In the genomic region with DNA sequence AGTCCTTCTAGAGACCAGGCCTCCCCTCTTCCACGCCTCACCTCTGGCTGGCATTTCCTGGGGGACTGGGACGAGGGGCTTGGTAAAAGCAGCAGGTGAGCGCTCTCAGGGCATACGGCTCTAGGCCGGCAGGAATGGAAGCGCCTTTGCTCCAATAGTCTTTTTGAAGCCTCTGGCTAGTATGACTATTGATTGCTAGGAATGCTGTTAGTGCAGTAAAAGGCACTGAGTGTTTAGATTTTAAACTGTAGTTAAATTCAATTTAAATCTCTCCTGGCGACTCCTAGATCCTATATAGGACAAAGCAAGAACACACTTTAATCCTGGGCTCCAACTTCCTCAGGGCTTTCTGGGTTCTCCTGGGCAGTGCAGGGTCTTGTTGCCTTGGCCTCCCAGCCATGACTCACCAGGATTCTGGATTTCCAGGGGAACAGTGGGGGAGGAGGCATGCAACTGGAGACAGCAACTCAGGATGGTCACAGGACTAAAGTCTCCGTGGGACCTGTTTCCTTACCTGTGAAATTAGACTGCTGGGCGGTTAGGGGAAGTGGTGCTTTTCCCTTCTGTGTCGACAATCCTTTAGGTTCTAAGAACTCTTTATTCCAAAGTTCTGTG, we compare ENCODE assay signal across 8 mouse cellular contexts. TPM values are rescaled to one million over a fixed set of nuclear protein-coding genes. Genes with fewer than 3 reads are reported as not detected.
A peak's percentile ranks its signal among the peaks of the same experiment; 100 is the strongest.
DNase-seq lines count a peak whose midpoint lies in the region; ATAC-seq lines count a peak whose summit lies in the region.

No protein-coding gene starts in this region.

- H3K27ac ChIP-seq in heart, embryonic 12.5 days (ENCODE audit: poor library complexity, severe bottlenecking), result peak overlapping the region; percentile 68
- H3K27ac ChIP-seq in lung, embryonic 15.5 days, result peak overlapping the region; percentile 67; the same call in 1 of the 2 replicates
- no peak overlapping the region for H3K27ac ChIP-seq in embryonic facial prominence, embryonic 12.5 days
- no peak overlapping the region for H3K27ac ChIP-seq in midbrain, embryonic 14.5 days (replicated peaks; ENCODE audit: low read depth, low read length)

- WGBS in heart, embryonic 12.5 days, result 18% methylated on average over 10 of the region's 10 CpGs
- WGBS in lung, embryonic 15.5 days, result 21% methylated on average over 10 of the region's 10 CpGs
- 10% methylated on average over 10 of the region's 10 CpGs for WGBS in embryonic facial prominence, embryonic 12.5 days
- WGBS in midbrain, embryonic 14.5 days, result 11% methylated on average over 9 of the region's 10 CpGs

- H3K4me1 ChIP-seq in heart, embryonic 12.5 days (replicated peaks), result peaks cover 46% of the 10 kb centered on the region
- H3K4me1 ChIP-seq in lung, embryonic 15.5 days, result peaks cover 18% of the 10 kb centered on the region
- peaks cover 20% of the 10 kb centered on the region for H3K4me1 ChIP-seq in embryonic facial prominence, embryonic 12.5 days
- peaks cover 17% of the 10 kb centered on the region; the same call in 1 of the 2 replicates for H3K4me1 ChIP-seq in midbrain, embryonic 14.5 days (ENCODE audit: control insufficient read depth, insufficient read depth, low read length)

- DNase-seq in heart, adult 18-20 months, result no peak
- no peak for DNase-seq in lung, postnatal 10 days
- DNase-seq in midbrain, embryonic 14.5 days, result peak; percentile 11
- DNase-seq in c-Kit-positive CD71-positive TER-119-positive erythroid progenitor cells, embryonic 14.5 days (ENCODE audit: low spot score), result no peak

- peak overlapping the region; percentile 41; the same call in 1 of the 2 replicates for H3K9ac ChIP-seq in heart, embryonic 12.5 days
- H3K9ac ChIP-seq in lung, embryonic 15.5 days, result no peak overlapping the region
- peak overlapping the region; percentile 34; the same call in 1 of the 2 replicates for H3K9ac ChIP-seq in embryonic facial prominence, embryonic 12.5 days
- no peak overlapping the region; the same call in 1 of the 2 replicates for H3K9ac ChIP-seq in midbrain, embryonic 14.5 days (replicated peaks; ENCODE audit: low read length)

- no peaks in the 10 kb centered on the region for H3K9me3 ChIP-seq in heart, embryonic 12.5 days (replicated peaks)
- H3K9me3 ChIP-seq in lung, embryonic 15.5 days, result no peaks in the 10 kb centered on the region
- no peaks in the 10 kb centered on the region for H3K9me3 ChIP-seq in embryonic facial prominence, embryonic 12.5 days
- H3K9me3 ChIP-seq in midbrain, embryonic 14.5 days (ENCODE audit: control insufficient read depth, low read length), result no peaks in the 10 kb centered on the region

- ATAC-seq in heart, embryonic 12.5 days (ENCODE audit: insufficient number of reproducible peaks, low FRiP score), result no peak
- ATAC-seq in lung, embryonic 15.5 days (ENCODE audit: borderline replicate concordance, extremely low read depth, low FRiP score, low TSS enrichment), result no peak
- ATAC-seq in embryonic facial prominence, embryonic 12.5 days (ENCODE audit: insufficient number of reproducible peaks, insufficient read depth, low FRiP score, low TSS enrichment), result no peak
- no peak for ATAC-seq in midbrain, embryonic 14.5 days (ENCODE audit: low FRiP score, low TSS enrichment)
- no peak for ATAC-seq in inflammation-experienced regulatory T-cells, adult 6 months

- H3K27me3 ChIP-seq in heart, embryonic 12.5 days (replicated peaks), result peaks cover 85% of the 10 kb centered on the region
- H3K27me3 ChIP-seq in lung, embryonic 15.5 days, result peaks cover 96% of the 10 kb centered on the region
- peaks cover 85% of the 10 kb centered on the region for H3K27me3 ChIP-seq in embryonic facial prominence, embryonic 12.5 days
- peaks cover 79% of the 10 kb centered on the region for H3K27me3 ChIP-seq in midbrain, embryonic 14.5 days (ENCODE audit: control insufficient read depth, insufficient read depth, low read length)

- H3K4me3 ChIP-seq in heart, embryonic 12.5 days, result 0 out of 2 replicates have a peak overlapping the region, but pooled peaks have one; percentile 15
- no peak overlapping the region for H3K4me3 ChIP-seq in lung, embryonic 15.5 days
- H3K4me3 ChIP-seq in embryonic facial prominence, embryonic 12.5 days, result peak overlapping the region; percentile 22; the same call in 1 of the 2 replicates
- no peak overlapping the region for H3K4me3 ChIP-seq in midbrain, embryonic 14.5 days (replicated peaks; ENCODE audit: low read depth, low read length)

- H3K4me2 ChIP-seq in heart, embryonic 12.5 days, result peak overlapping the region; percentile 90
- H3K4me2 ChIP-seq in lung, embryonic 15.5 days, result 0 out of 2 replicates have a peak overlapping the region, but pooled peaks have one; percentile 5
- H3K4me2 ChIP-seq in embryonic facial prominence, embryonic 12.5 days (replicated peaks), result peak overlapping the region; percentile 78
- no peak overlapping the region for H3K4me2 ChIP-seq in midbrain, embryonic 14.5 days (ENCODE audit: low read length)

- H3K36me3 ChIP-seq in heart, embryonic 12.5 days, result peaks cover 4% of the 10 kb centered on the region; the same call in 1 of the 2 replicates
- no peaks in the 10 kb centered on the region for H3K36me3 ChIP-seq in lung, embryonic 15.5 days
- H3K36me3 ChIP-seq in embryonic facial prominence, embryonic 12.5 days, result no peaks in the 10 kb centered on the region
- no peaks in the 10 kb centered on the region for H3K36me3 ChIP-seq in midbrain, embryonic 14.5 days (ENCODE audit: control insufficient read depth, insufficient read depth, low read length)

RNA-seq across cellular contexts. Expression of a gene that starts 10.2 kb away (rescaled TPM):
- 20.8 and 21.3 TPM in 2 replicates for polyA plus RNA-seq in heart, embryonic 12.5 days (2016; fragmentation: Nextera tagmentation; extraction: Ambion mirVana)
- total RNA-seq in heart, adult 18-20 months (2021), result 10 to 100 TPM; 18.1 to 23.4 TPM
- 17.5 and 17.9 TPM in 2 replicates for polyA plus RNA-seq in lung, embryonic 15.5 days (2015; fragmentation: Nextera tagmentation; extraction: Ambion mirVana)
- polyA plus RNA-seq in embryonic facial prominence, embryonic 12.5 days (2016; fragmentation: Nextera tagmentation; extraction: Ambion mirVana), result 40.3 and 50.4 TPM in 2 replicates
- 15.4 and 23.0 TPM in 2 replicates for polyA plus RNA-seq in midbrain, embryonic 14.5 days (2014; fragmentation: Nextera tagmentation; extraction: Ambion mirVana)
- polyA plus RNA-seq in inflammation-experienced regulatory T-cells, adult 6 months (2017; shearing (Covaris generic)), result not detected

RNA-seq across cellular contexts. Expression of a gene that starts 18.2 kb away (rescaled TPM):
- polyA plus RNA-seq in heart, embryonic 12.5 days (2016; fragmentation: Nextera tagmentation; extraction: Ambion mirVana), result not detected in 2 replicates
- not detected for total RNA-seq in heart, adult 18-20 months (2021)
- polyA plus RNA-seq in lung, embryonic 15.5 days (2015; fragmentation: Nextera tagmentation; extraction: Ambion mirVana), result not detected in 2 replicates
- not detected in 2 replicates for polyA plus RNA-seq in embryonic facial prominence, embryonic 12.5 days (2016; fragmentation: Nextera tagmentation; extraction: Ambion mirVana)
- not detected in 2 replicates for polyA plus RNA-seq in midbrain, embryonic 14.5 days (2014; fragmentation: Nextera tagmentation; extraction: Ambion mirVana)
- not detected for polyA plus RNA-seq in inflammation-experienced regulatory T-cells, adult 6 months (2017; shearing (Covaris generic))

Comparison
In these comparisons a context has a peak if more than half of its experiments do, and no peak if none do; other contexts are left out.
1. H3K27ac ChIP-seq: peak in heart, embryonic 12.5 days (single experiment) and lung, embryonic 15.5 days (single experiment); none in embryonic facial prominence, embryonic 12.5 days (single experiment) and midbrain, embryonic 14.5 days (single experiment).
2. H3K4me3 ChIP-seq: peak in heart, embryonic 12.5 days (single experiment) and embryonic facial prominence, embryonic 12.5 days (single experiment); none in lung, embryonic 15.5 days (single experiment) and midbrain, embryonic 14.5 days (single experiment).
3. H3K9ac ChIP-seq: peak in heart, embryonic 12.5 days (single experiment) and embryonic facial prominence, embryonic 12.5 days (single experiment); none in lung, embryonic 15.5 days (single experiment) and midbrain, embryonic 14.5 days (single experiment).
4. RNA of a gene that starts 10.2 kb away (polyA plus RNA-seq): 40.3 to 50.4 TPM in embryonic facial prominence, embryonic 12.5 days, 15.4 to 23.0 TPM in midbrain, embryonic 14.5 days, 20.8 to 21.3 TPM in heart, embryonic 12.5 days and 17.5 to 17.9 TPM in lung, embryonic 15.5 days; not detected in inflammation-experienced regulatory T-cells, adult 6 months; every median in the first group is over 10 times any median in the second.